Mouse (Mus musculus): Measurements from ENCODE around the gene Psg16.

Gene Psg16

DNA sequence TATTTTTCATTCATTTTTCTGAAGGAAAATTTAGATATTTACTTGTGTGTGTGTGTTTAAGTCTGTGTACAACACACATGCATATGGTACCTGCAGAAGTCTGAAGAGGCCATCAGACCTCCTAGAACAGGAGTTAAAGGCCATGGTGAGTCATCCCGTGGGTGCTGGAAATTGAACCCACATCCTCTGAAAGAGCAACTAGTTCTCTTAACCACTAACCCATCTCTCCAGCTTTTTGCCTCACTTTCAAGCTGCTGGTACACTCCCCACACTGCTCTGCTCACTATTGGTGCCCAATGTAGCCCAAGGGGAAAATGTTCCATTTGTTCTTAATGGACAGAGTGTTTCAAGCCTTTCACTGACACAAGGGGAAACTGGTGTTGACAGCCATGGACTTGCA, 61.5 kb downstream of the Psg16 start:
- no peak for DNase-seq (ENCODE audit: low spot score)

DNA sequence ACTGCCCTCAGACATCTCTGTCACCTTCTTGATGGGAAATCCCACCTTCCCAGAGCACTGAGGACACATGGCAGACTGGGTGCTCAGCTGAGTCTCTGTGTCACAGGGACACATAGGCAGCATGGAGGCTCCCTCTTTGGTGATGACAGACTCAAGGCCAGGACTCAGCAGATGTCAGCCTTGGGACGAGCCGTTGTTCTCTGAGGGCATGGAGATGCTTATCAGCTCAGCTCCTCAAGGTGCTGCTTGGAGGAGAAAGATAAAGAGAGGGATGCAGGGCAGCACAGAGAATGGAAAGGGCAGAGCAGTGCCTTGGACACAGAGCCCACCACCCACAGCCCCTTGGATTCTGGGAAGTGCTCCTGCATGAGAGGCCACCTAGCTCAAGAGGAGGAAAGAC, 76.1 kb downstream of the Psg16 start, which contains the start of gene Ceacam3:
TSS of gene Ceacam3 (plus strand) at position 352 of the 400 bp plus-strand sequence.
- no peak for DNase-seq (ENCODE audit: low spot score)

DNA sequence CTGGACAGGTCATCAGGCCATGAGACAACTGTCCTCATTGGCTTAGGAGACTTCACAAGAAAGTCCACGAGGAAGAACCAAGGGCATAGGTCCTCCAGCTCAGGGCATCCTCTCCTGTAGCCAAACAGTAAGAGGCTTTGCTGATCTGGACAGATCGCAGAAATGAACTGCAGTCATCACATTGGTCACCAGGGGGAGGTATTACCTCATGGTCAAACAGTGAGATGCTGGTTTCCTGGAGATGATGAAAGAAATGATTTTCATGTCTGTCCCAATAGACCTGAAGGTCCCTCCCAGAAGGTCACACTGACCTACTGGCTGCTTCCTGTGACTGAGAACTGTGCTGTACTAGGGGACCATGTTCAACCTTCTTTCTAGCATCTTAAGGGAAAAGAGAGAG, 81.8 kb downstream of the Psg16 start:
- DNase-seq (ENCODE audit: low spot score) = peak; percentile 3

DNA sequence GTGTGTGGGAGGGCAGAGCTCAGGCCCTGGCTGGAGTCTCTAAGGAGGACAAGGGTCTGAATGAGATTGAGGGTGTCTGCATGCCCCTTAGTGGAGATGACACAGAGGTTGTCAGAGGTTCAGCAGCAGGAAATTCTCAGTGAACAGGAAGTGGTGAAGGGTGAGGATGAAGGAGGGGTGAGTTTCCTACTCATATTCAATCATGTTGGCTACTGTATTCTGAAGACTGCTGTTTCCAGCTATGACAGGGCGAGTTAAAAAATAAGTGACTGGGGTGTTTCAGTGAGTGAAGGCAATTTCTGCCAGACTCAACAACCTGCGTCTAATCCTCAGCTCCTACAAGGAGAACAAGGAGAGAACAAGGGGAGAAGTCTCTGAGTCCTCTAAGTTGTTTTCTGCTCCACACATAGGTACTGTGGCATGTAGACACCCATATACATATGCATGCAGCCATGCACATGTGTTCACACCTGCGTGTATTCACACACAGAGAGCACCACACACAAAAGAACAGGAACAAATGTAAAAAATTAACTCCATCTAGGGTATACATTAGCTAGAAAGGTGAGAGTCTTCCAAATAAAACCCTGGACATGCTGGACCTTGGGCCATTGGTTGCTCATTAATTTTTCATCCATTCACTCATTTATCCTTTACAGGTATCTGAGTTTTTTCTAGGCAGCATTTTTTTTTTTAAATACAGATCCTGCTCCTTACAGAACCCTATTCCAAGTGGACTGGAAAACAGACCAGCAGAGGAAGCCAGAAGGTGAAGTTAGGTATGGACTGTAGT, 83.2 kb downstream of the Psg16 start:
- DNase-seq (ENCODE audit: low spot score) = no peak

DNA sequence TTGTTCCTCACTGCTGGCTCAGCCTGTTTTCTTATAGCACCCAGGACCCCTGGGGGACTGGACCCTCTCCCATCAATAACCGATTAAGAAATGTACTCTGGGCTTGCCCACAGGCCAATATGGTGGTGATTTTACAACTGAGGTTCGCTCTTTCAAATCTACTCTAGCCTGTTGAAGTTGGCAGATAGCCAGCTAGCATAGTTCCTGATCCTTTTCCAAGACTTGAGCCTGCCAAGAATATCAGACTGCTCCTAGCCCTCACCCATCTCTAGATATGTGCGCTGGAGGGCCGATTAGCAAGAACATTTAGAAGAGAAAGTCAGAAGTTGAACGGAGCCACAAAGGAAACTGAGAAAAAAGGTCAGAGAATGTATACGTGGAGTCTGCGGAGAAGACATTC, 85.2 kb downstream of the Psg16 start:
- no peak for DNase-seq (ENCODE audit: low spot score)

DNA sequence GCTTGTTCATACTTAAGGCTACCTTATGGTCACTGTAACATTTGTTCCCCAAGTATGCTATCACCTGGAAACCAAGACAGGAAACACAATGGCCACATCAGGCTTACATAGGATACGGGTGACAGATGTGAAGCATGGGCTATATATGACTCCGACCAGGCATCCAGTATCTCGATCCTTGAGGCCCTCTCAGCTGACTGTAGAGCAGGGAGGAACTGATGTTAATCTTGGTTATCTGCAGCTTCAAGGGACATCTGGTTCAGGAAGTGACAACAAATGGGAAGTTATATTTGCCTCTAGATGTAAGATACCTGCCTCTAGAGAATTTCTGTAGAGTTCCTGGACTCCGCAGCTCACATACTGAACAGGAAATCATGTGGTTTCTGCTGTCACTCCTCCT, 98.0 kb downstream of the Psg16 start:
- no peak for DNase-seq (ENCODE audit: low spot score)

All from layer of hippocampus, adult 9-10 months (tissue).